Mouse (Mus musculus) liver, adult 2 months (tissue): ENCODE measurements at regions not wholly inside any gene's neighbourhood (a gene's known extent, or its start where the extent isn't known, plus 50 kb on each side); places are given as distances from the start of the nearest gene placed in this dataset.

Source experiments
- DNase-seq: peaks from one replicate; pipeline ENCODE4 v3.0.0-alpha.2; 2011; ENCODE audit warnings: low read depth, low spot score; ENCODE audit errors: extremely low read depth
- H3K27ac ChIP-seq: fragments of 200-500 bp; replicated peaks from 2 replicates; pipeline ENCODE4 v1.5.1; 2012; ENCODE audit warnings: low read depth, mild to moderate bottlenecking, control low read depth, inconsistent platforms, low read length; ENCODE audit not compliant: insufficient read depth
- H3K27me3 ChIP-seq: fragments of 200-500 bp; 2 replicates; pipeline ENCODE4 v1.6.1; 2012; ENCODE audit warnings: mild to moderate bottlenecking, moderate library complexity, low read length, inconsistent platforms; ENCODE audit not compliant: control insufficient read depth, insufficient read depth
- H3K36me3 ChIP-seq: fragments of 200-500 bp; 2 replicates; pipeline ENCODE4 v1.6.1; 2012; ENCODE audit warnings: low read length, inconsistent platforms; ENCODE audit not compliant: control insufficient read depth, insufficient read depth
- H3K4me1 ChIP-seq: fragments of 200-500 bp; 2 replicates; pipeline ENCODE4 v1.6.1; 2011; ENCODE audit warnings: low read length; ENCODE audit not compliant: control insufficient read depth, insufficient read depth
- H3K4me3 ChIP-seq: fragments of 200-500 bp; 2 replicates; pipeline ENCODE4 v1.5.1; 2011; ENCODE audit warnings: low read depth, mild to moderate bottlenecking, control low read depth, low read length, moderate library complexity; ENCODE audit not compliant: insufficient read depth
- H3K79me2 ChIP-seq: fragments of 200-500 bp; 2 replicates; pipeline ENCODE4 v1.6.1; 2012; ENCODE audit warnings: inconsistent platforms, mild to moderate bottlenecking, low read length, moderate library complexity; ENCODE audit not compliant: control insufficient read depth, insufficient read depth
- H3K9ac ChIP-seq: fragments of 200-500 bp; 2 replicates; pipeline ENCODE4 v1.6.1; 2012; ENCODE audit warnings: low read depth, mild to moderate bottlenecking, control low read depth, inconsistent platforms, low read length
- CTCF ChIP-seq: fragments of 200-500 bp; IDR thresholded peaks from 2 replicates; pipeline ENCODE4 v1.5.1; 2011; ENCODE audit warnings: low read depth, low read length, control low read depth
- POLR2A ChIP-seq: fragments of 200-500 bp; IDR thresholded peaks from 2 replicates; pipeline ENCODE4 v1.6.1; 2011; ENCODE audit warnings: low read length, control low read depth; ENCODE audit not compliant: insufficient read depth; ENCODE audit errors: extremely low read depth
- WGBS: fragments of 180-500 bp; shearing (Covaris S2); methylation state at CpG from one replicate; pipeline ENCODE4 v1.1.7; 2018; 5-methylcytosine and 5-hydroxymethylcytosine counted together

DNA sequence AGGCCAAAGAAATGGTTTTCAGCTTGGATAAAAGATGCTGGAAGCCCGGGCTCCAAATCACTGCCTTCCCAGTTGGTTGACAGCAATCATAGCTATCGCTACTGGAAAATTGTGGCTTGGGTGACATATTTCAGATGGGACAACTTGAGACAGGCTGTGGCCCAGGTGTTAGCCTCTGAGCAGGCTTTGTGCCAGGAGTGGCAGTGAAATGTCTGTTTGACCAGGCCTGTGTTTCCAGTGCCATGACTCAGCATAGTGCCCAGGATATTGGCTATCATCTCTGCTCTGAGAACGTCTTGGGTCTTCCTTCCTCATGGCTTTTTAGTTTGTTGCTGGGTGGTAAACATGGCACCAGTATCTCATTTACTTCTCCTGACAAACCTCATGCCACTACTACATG is 266.9 kb downstream of the Emp1 start:
- Histone ChIP-seq H3K36me3 (no peaks in the 10 kb centered on the region), H3K27ac (no peak overlapping the region), H3K4me1 (no peaks in the 10 kb centered on the region), H3K27me3 (no peaks in the 10 kb centered on the region), H3K4me3 (no peak overlapping the region), H3K9ac (no peak overlapping the region), H3K79me2 (no peaks in the 10 kb centered on the region)
- TF ChIP-seq POLR2A (no peak), CTCF (no peak)
- 74% methylated on average over 3 of the region's 3 CpGs for WGBS
- peak; percentile 58 for DNase-seq

DNA sequence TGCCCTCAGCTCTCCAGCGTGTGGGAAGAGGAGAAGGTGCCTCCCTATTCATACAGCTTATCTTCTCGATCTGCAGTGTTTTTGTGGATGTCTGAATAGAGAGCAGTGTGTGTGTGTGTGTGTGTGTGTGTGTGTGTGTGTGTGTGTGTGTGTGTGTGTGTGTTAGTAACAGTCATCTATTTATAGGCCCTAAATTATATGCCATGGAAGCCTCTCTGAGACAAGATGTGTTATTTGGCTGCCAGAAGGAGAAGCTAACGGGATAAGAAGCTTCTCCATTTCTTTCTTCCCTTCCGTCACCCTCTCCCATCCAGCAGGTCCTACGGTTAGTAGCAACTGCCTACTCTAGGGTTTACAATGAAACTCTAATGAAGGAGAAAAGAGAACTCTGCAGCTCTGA is 270.3 kb downstream of the Emp1 start:
- no peak for TF ChIP-seq CTCF
- H3K27ac ChIP-seq, result no peak overlapping the region
- H3K9ac ChIP-seq, result no peak overlapping the region
- no peaks in the 10 kb centered on the region for H3K27me3 ChIP-seq
- H3K4me1 ChIP-seq, result no peaks in the 10 kb centered on the region
- H3K36me3 ChIP-seq, result no peaks in the 10 kb centered on the region
- H3K79me2 ChIP-seq, result no peaks in the 10 kb centered on the region
- H3K4me3 ChIP-seq, result no peak overlapping the region
- DNase-seq, result no peak
- WGBS, result 90% methylated on average over 5 of the region's 5 CpGs

DNA sequence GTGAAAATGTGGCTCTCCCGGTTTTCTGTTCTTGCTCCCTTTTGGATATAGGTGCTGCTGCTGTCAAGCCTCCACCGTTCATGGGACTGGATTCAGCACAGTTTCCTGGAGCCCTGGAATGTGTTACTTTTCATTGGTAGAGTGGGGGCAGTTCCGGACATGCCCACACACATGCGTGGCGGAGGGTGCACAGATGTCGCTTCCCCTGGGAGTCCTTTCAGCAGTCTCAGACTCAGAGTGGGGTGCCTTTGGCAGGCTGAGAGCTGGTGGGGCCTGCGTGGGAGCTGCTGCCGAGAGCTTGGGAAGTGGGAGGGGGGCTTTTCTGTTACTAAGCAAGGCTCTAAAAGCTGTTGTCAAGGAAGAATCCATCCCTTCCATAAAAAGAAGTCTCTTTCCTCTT is 274.3 kb downstream of the Emp1 start:
- H3K27ac ChIP-seq, result no peak overlapping the region
- no peaks in the 10 kb centered on the region for H3K79me2 ChIP-seq
- TF ChIP-seq CTCF (no peak), POLR2A (no peak)
- H3K9ac ChIP-seq, result no peak overlapping the region
- no peak for DNase-seq
- no peak overlapping the region for H3K4me3 ChIP-seq
- no peaks in the 10 kb centered on the region for H3K27me3 ChIP-seq
- WGBS, result 87% methylated on average over 8 of the region's 8 CpGs
- no peaks in the 10 kb centered on the region for H3K4me1 ChIP-seq
- no peaks in the 10 kb centered on the region for H3K36me3 ChIP-seq

DNA sequence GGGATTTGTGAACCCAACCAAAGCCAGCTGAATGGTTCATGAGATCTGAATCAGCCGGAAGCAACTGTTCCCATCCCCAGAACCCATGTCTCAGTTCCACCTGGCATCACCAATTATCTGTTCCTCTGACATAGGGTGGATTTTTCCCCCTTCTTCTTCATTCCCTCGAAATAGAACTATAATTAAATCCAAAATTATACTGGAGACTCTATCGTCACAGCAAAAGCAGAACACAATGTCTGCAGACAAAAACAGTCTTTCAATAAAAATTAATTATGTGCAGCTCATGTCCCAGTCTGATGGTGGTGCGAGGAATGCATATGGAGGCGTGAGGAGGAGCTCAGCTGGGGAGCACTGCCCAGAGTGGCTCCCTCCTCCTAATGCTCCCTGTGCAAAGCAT is 280.4 kb downstream of the Emp1 start:
- Histone ChIP-seq H3K9ac (no peak overlapping the region), H3K27me3 (no peaks in the 10 kb centered on the region), H3K4me3 (no peak overlapping the region), H3K79me2 (no peaks in the 10 kb centered on the region), H3K27ac (no peak overlapping the region), H3K36me3 (no peaks in the 10 kb centered on the region), H3K4me1 (no peaks in the 10 kb centered on the region)
- TF ChIP-seq CTCF (no peak), POLR2A (no peak)
- WGBS, result 85% methylated on average over 5 of the region's 5 CpGs
- DNase-seq, result no peak

DNA sequence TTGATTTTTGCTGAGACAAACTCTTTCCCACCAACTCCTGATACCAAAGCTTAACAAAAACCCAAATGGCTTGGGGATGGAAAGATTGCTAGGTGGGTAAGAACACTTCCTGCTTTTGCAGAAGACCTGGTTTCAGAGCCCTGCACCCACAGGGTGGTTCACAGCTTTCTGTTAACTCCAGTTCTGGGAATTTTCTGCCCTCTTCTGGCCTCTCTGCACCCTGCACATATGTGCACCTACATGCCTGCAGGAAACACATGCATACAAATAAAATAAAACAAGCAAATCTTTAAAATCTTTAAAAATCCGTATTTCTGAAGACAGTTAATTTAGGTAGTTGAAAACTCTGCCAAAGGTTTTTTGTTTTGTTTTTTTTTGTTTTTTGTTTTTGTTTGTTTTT is 283.8 kb downstream of the Emp1 start:
- Histone ChIP-seq H3K4me3 (no peak overlapping the region), H3K36me3 (no peaks in the 10 kb centered on the region), H3K4me1 (no peaks in the 10 kb centered on the region), H3K9ac (no peak overlapping the region), H3K27me3 (no peaks in the 10 kb centered on the region), H3K27ac (no peak overlapping the region), H3K79me2 (no peaks in the 10 kb centered on the region)
- DNase-seq, result peak; percentile 7
- 52% methylated on average over 1 of the region's 1 CpGs for WGBS
- peak; percentile 2; the same call in 1 of the 2 replicates for TF ChIP-seq CTCF
- TF ChIP-seq POLR2A, result no peak

DNA sequence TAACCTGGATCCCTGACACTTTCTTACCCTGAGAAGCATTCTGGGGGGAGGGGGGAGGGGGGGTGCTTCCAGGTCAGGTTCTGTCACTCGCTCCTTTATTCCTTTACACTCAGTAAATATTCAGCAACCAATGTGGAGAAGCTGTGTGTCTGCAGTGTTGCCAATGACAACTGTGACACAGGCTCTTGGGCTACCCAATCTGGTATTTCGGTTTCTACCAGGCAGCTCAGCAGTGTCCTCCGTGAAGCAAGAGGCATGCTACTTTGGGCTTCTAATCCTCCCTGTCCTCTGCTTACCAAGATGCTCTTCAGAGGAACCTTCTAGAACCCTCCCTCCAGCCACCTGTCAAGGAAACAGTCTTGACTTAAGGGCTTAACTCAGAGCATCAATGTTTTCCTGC is 290.7 kb downstream of the Emp1 start:
- no peak overlapping the region for H3K27ac ChIP-seq
- no peaks in the 10 kb centered on the region for H3K36me3 ChIP-seq
- 70% methylated on average over 3 of the region's 3 CpGs for WGBS
- no peak for TF ChIP-seq POLR2A
- TF ChIP-seq CTCF, result no peak
- H3K4me3 ChIP-seq, result no peak overlapping the region
- no peaks in the 10 kb centered on the region for H3K27me3 ChIP-seq
- no peak overlapping the region for H3K9ac ChIP-seq
- no peak for DNase-seq
- no peaks in the 10 kb centered on the region for H3K79me2 ChIP-seq
- no peaks in the 10 kb centered on the region for H3K4me1 ChIP-seq

DNA sequence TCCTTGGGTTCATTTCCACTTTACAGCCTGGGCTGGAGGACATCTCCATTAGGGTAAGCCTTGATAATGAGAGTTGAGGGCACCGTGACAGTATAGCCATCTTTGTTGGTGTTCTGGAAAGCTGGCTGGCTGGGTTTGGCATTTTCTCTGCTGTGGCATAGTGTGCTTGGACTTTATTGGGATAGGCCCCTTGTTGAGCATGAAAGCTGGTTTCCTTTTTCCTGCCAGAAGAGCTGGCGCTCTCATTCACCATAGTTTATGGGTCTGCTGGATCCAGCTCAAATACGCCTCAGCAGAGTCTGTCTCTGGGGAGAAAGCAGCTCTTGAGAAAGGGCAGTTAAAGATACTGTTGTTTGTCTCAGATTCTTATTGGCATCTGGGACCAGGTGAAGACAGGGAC is 300.0 kb downstream of the Emp1 start:
- no peaks in the 10 kb centered on the region for H3K27me3 ChIP-seq
- WGBS, result 96% methylated on average over 3 of the region's 3 CpGs
- H3K4me1 ChIP-seq, result no peaks in the 10 kb centered on the region
- no peak overlapping the region for H3K27ac ChIP-seq
- H3K79me2 ChIP-seq, result no peaks in the 10 kb centered on the region
- no peak for DNase-seq
- TF ChIP-seq CTCF (no peak), POLR2A (no peak)
- no peak overlapping the region for H3K4me3 ChIP-seq
- no peak overlapping the region for H3K9ac ChIP-seq
- no peaks in the 10 kb centered on the region for H3K36me3 ChIP-seq
